Mouse (Mus musculus) heart, embryonic 10.5 days (tissue): ENCODE results near the gene Taar4. TPM values are rescaled to one million over a fixed set of nuclear protein-coding genes. Genes with fewer than 3 reads are reported as not detected.

Experiments
- DNase-seq: peaks from one replicate; pipeline ENCODE4 v3.0.0-alpha.2; 2017; ENCODE audit warnings: low spot score
- H3K27ac ChIP-seq: fragments of 300-500 bp; sonication (generic); 2 replicates; pipeline ENCODE4 v1.5.1; 2016; ENCODE audit warnings: mild to moderate bottlenecking
- H3K27me3 ChIP-seq: fragments of 300-500 bp; sonication (generic); 2 replicates; pipeline ENCODE4 v1.6.1; 2016; ENCODE audit warnings: mild to moderate bottlenecking; ENCODE audit not compliant: poor library complexity, insufficient read depth, severe bottlenecking
- H3K36me3 ChIP-seq: fragments of 300-500 bp; sonication (generic); 2 replicates; pipeline ENCODE4 v1.6.1; 2016; ENCODE audit warnings: mild to moderate bottlenecking, moderate library complexity
- H3K4me1 ChIP-seq: fragments of 300-500 bp; sonication (generic); 2 replicates; pipeline ENCODE4 v1.6.1; 2016; ENCODE audit warnings: mild to moderate bottlenecking
- H3K4me3 ChIP-seq: fragments of 300-500 bp; sonication (generic); 2 replicates; pipeline ENCODE4 v1.5.1; 2016; ENCODE audit warnings: mild to moderate bottlenecking, moderate library complexity
- H3K9me3 ChIP-seq: fragments of 300-500 bp; sonication (generic); 2 replicates; pipeline ENCODE4 v1.6.1; 2016; ENCODE audit warnings: mild to moderate bottlenecking, moderate library complexity
- WGBS: fragments of 180-500 bp; shearing (Covaris S2); methylation state at CpG from one replicate; pipeline ENCODE4 v1.1.7; 2016; 5-methylcytosine and 5-hydroxymethylcytosine counted together
- polyA plus RNA-seq: library from polyadenylated mRNA; unstranded; fragments of >200 nt; fragmentation: Nextera tagmentation; extraction: Ambion mirVana; gene quantifications from 2 replicates; pipeline ENCODE4 v1.2.1, GENCODE M21; 2016

Gene Taar4
- polyA plus RNA-seq, 1 experiment from 2014 or later, result not detected

DNA sequence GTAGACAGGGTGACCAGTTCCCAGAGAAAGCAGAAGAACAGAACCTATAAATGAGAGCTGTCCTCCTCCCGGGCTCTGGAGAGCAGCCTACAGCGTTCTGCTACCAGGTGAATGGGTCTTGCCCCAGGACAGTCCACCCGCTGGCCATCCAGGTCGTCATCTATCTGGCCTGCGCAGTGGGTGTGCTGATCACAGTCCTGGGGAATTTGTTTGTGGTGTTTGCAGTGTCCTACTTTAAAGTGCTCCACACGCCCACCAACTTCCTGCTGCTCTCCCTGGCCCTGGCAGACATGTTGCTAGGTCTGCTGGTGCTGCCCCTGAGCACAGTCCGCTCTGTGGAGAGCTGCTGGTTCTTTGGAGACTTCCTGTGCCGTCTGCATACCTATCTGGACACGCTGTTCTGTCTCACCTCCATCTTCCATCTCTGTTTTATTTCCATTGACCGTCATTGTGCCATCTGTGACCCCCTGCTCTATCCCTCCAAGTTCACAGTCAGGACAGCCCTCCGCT is 10.4 kb downstream of the Taar4 start, which contains the start of gene Taar5:
Taar5 (plus strand) TSS at position 51 of the 510 bp plus-strand sequence.
- no peak within 1 kb of the TSS for H3K27ac ChIP-seq
- H3K27me3 ChIP-seq, result no peaks in the 10 kb centered on the region
- no peaks in the 10 kb centered on the region for H3K36me3 ChIP-seq
- H3K4me1 ChIP-seq, result no peaks in the 10 kb centered on the region
- WGBS, result 84% methylated on average over 11 of the region's 11 CpGs
- H3K9me3 ChIP-seq, result no peaks in the 10 kb centered on the region
- no peak for DNase-seq
- no peak within 1 kb of the TSS for H3K4me3 ChIP-seq

DNA sequence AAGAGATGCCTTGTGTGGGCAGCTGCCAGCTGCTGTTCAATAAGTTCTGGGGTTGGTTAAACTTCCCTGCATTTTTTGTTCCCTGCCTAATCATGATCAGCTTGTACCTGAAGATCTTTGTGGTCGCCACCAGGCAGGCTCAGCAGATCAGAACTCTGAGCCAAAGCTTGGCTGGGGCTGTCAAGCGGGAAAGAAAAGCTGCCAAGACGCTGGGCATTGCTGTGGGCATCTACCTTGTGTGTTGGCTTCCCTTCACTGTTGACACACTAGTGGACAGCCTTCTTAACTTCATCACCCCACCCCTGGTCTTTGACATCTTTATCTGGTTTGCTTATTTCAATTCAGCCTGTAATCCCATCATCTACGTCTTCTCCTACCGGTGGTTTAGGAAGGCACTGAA is 11.0 kb downstream of the Taar4 start:
- Histone ChIP-seq H3K9me3 (no peaks in the 10 kb centered on the region), H3K4me3 (no peak overlapping the region), H3K27me3 (no peaks in the 10 kb centered on the region), H3K4me1 (no peaks in the 10 kb centered on the region), H3K27ac (no peak overlapping the region), H3K36me3 (no peaks in the 10 kb centered on the region)
- WGBS, result 76% methylated on average over 5 of the region's 5 CpGs
- DNase-seq, result no peak

DNA sequence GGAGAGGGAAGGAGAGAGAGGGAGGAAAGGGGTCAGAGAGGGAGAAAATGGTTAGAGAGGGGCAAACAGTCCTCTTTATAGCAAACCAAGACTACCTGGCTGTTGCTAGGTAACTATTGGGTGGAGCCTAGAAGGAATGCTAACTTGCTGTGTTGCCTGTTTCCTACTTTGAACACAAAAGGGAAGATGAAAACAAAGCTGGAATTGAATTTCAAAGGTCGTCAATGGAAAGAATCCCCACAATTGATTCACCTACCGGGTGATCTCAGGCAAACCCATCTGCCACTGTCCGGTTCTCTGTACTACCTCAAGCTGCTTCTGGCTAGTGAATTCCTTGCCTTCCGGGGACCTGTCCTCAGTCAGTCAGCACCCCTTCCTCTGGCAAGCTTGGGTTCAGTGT is 17.7 kb downstream of the Taar4 start:
- no peak overlapping the region for H3K4me3 ChIP-seq
- no peaks in the 10 kb centered on the region for H3K9me3 ChIP-seq
- H3K4me1 ChIP-seq, result no peaks in the 10 kb centered on the region
- DNase-seq, result no peak
- WGBS, result 52% methylated on average over 4 of the region's 4 CpGs
- no peaks in the 10 kb centered on the region for H3K36me3 ChIP-seq
- no peaks in the 10 kb centered on the region for H3K27me3 ChIP-seq
- no peak overlapping the region for H3K27ac ChIP-seq

DNA sequence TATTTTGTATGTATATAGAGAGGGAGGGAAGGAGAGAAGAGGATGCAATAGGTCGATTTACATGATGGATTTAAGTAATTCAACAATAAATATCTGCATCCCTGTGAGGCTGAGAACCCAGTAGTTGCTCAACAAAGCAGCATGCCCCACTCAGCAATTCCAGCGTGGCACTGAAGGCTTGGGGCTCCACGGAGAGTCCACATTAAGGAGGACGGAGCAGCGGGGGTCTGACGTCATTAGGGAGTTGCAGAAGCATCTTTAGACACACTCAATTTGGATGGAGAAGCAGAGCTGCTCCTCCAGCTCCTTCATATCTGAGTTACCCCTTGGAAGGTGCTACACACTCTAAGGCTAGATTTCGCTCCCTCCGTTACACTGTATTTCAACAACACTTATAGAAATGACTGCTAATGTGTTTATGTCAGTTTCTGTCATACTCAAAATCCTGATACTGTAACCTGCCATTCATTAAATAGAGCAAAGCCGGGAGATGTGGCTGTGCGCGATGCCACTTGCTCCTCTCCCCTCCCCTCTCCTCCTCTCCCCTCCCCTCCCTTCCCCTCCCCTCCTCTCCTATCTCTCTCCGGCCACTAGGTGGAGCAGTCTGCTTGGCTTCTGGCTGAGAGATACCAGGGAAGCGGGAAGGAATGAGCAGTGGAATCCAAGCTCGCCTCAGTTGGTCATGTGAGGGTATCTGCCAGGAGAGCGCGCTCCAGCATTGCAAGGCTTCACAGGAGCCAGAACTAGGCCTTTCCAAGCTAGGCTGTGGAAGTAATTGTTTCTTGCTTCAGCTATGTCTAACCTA is 18.8 kb downstream of the Taar4 start:
- Histone ChIP-seq H3K9me3 (no peaks in the 10 kb centered on the region), H3K4me3 (no peak overlapping the region), H3K27me3 (no peaks in the 10 kb centered on the region), H3K27ac (no peak overlapping the region), H3K4me1 (no peaks in the 10 kb centered on the region), H3K36me3 (no peaks in the 10 kb centered on the region)
- DNase-seq, result peak; percentile 84
- 41% methylated on average over 16 of the region's 16 CpGs for WGBS

GRCm38 (mm10) chr10:23985546-23985945 is 25.3 kb downstream of the Taar4 start, which contains the start of gene Taar6:
Taar6 (minus strand) TSS chr10:23985646.
- Histone ChIP-seq H3K4me3 (no peak within 1 kb of the TSS), H3K36me3 (0 out of 2 replicates have a peak, but pooled peaks cover 2% of the 10 kb centered on the region), H3K27me3 (peaks cover 4% of the 10 kb centered on the region; the same call in 1 of the 2 replicates), H3K9me3 (no peaks in the 10 kb centered on the region), H3K27ac (no peak within 1 kb of the TSS), H3K4me1 (no peaks in the 10 kb centered on the region)
- WGBS, result 76% methylated on average over 8 of the region's 8 CpGs
- DNase-seq, result no peak

- H3K27ac ChIP-seq, result no peak overlapping the region
- 82% methylated on average over 5 of the region's 5 CpGs for WGBS
- peaks cover 4% of the 10 kb centered on the region; the same call in 1 of the 2 replicates for H3K27me3 ChIP-seq
- no peaks in the 10 kb centered on the region for H3K4me1 ChIP-seq
- H3K4me3 ChIP-seq, result no peak overlapping the region
- no peak for DNase-seq
- H3K9me3 ChIP-seq, result no peaks in the 10 kb centered on the region
- 0 out of 2 replicates have a peak, but pooled peaks cover 2% of the 10 kb centered on the region for H3K36me3 ChIP-seq
These were observed 26.1 kb downstream of the Taar4 start for GRCm38 (mm10) chr10:23986419-23986818.

DNA sequence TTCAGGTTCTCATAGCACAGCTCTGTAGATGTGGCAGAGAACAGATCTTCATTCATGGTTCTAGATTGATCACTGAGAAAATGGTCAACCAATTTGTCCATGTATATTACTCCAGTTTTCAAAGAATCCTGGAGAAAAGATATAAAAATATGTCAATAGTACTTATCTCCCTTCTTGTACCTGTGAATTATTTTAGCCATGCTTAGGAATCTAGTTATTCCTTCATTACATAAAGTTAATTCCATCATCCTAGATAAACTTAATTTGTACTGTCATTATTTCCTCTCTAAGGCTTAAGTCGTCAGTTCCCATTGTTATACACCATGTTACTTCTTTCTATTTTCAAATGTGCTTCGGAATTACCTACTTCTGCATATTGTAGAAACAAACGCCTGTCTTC is 33.1 kb downstream of the Taar4 start, which contains the start of gene Taar7a:
Taar7a (minus strand) TSS at position 101 of the 400 bp plus-strand sequence.
- H3K36me3 ChIP-seq, result 0 out of 2 replicates have a peak, but pooled peaks cover 2% of the 10 kb centered on the region
- DNase-seq, result no peak
- no peaks in the 10 kb centered on the region for H3K9me3 ChIP-seq
- H3K27me3 ChIP-seq, result peaks cover 3% of the 10 kb centered on the region; the same call in 1 of the 2 replicates
- H3K27ac ChIP-seq, result no peak within 1 kb of the TSS
- H3K4me1 ChIP-seq, result no peaks in the 10 kb centered on the region
- no peak within 1 kb of the TSS for H3K4me3 ChIP-seq
- 89% methylated on average over 3 of the region's 3 CpGs for WGBS

DNA sequence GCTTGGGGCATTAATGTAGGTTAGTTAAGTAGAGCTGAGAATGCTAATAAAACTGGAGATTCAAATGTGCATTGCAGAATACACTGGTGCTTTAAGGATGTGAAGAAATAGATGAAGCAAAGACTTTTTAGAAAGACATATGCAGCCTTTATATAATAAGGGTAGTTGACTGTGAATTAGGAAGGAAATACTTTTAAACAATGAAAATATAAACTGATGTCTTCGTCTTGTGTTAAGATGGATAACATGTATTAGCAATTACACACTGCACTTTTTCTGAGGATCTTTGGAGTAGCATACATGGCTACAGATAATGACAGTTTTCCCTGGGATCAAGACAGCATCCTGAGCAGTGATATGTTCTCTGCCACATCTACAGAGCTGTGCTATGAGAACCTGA is 39.3 kb downstream of the Taar4 start, which contains the start of gene Taar7b:
Taar7b (plus strand) TSS at position 301 of the 400 bp plus-strand sequence.
- Histone ChIP-seq H3K36me3 (no peaks in the 10 kb centered on the region), H3K27ac (no peak within 1 kb of the TSS), H3K4me3 (no peak within 1 kb of the TSS), H3K27me3 (no peaks in the 10 kb centered on the region), H3K4me1 (no peaks in the 10 kb centered on the region), H3K9me3 (no peaks in the 10 kb centered on the region)
- WGBS, result 78% methylated on average over 1 of the region's 1 CpGs
- DNase-seq, result no peak

GRCm38 (mm10) chr10:24006442-24006841 is 46.1 kb downstream of the Taar4 start:
- H3K9me3 ChIP-seq, result no peaks in the 10 kb centered on the region
- no peak overlapping the region for H3K27ac ChIP-seq
- no peak overlapping the region for H3K4me3 ChIP-seq
- H3K27me3 ChIP-seq, result no peaks in the 10 kb centered on the region
- 67% methylated on average over 1 of the region's 1 CpGs for WGBS
- no peaks in the 10 kb centered on the region for H3K4me1 ChIP-seq
- DNase-seq, result no peak
- H3K36me3 ChIP-seq, result no peaks in the 10 kb centered on the region

DNA sequence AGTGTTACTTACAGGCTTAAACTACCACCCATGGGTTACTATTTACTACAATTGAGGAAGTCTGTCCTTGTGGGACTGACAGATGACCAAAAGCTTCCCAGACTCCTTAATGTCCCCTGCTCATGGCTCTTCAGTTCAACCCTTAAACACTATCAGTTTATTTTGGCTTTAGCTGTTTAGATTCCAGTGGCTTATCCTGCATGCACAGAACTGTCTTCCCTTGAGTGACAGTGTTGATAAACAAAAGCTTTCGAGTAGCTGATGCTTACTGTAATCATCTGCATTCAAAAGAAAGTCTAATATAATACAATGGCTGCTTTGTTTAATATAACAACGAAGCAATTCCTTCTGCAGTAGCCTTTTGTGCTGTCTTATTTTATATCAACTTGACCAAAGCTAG is 46.7 kb downstream of the Taar4 start:
- 36% methylated on average over 2 of the region's 2 CpGs for WGBS
- Histone ChIP-seq H3K4me1 (no peaks in the 10 kb centered on the region), H3K36me3 (no peaks in the 10 kb centered on the region), H3K9me3 (no peaks in the 10 kb centered on the region), H3K27me3 (no peaks in the 10 kb centered on the region), H3K27ac (no peak overlapping the region), H3K4me3 (no peak overlapping the region)
- no peak for DNase-seq

- Histone ChIP-seq H3K9me3 (no peaks in the 10 kb centered on the region), H3K36me3 (no peaks in the 10 kb centered on the region), H3K27ac (no peak overlapping the region), H3K4me1 (no peaks in the 10 kb centered on the region), H3K27me3 (no peaks in the 10 kb centered on the region), H3K4me3 (no peak overlapping the region)
- no peak for DNase-seq
- WGBS, result 86% methylated on average over 1 of the region's 1 CpGs
These were observed 47.8 kb downstream of the Taar4 start for GRCm38 (mm10) chr10:24008143-24008542.
